Mouse (Mus musculus) duodenum, adult 2 months (tissue): ENCODE data around the gene Kpna1. TPM values are rescaled to one million over a fixed set of nuclear protein-coding genes. Genes with fewer than 3 reads are reported as not detected.

ENCODE experiments used
- polyA plus RNA-seq: library from polyadenylated mRNA; depleted of rRNA; stranded (reverse); fragments of >200 nt; gene quantifications from 2 replicates; pipeline ENCODE4 v1.2.3, GENCODE M21; 2012; ENCODE audit warnings: low replicate concordance; rRNA removed

Kpna1 gene
- 1.0 and 1.8 TPM in 2 replicates for polyA plus RNA-seq

GRCm38 (mm10) chr16:35978450-35978849 lies at the start of gene Kpna1:
Kpna1 (plus strand) TSS chr16:35978750.

GRCm38 (mm10) chr16:35938211-35939151 lies 40.1 kb upstream of the Kpna1 start, which contains the start of the genes Parp9 and Dtx3l:
Parp9 (plus strand) TSS chr16:35938470.
Dtx3l (minus strand) TSS chr16:35939151.

GRCm38 (mm10) chr16:36040640-36041624 lies 62.4 kb downstream of the Kpna1 start, which contains the start of gene Wdr5b:
Wdr5b (plus strand) TSS chr16:36041190.

GRCm38 (mm10) chr16:36071450-36072379 lies 93.2 kb downstream of the Kpna1 start, which contains the start of the genes Fam162a and Ccdc58:
Fam162a (minus strand) TSS chr16:36071594.
Ccdc58 (plus strand) TSS chr16:36071685.

Other genes starting within 250 kb of the Kpna1 start
- gene Dirc2, start 209.4 kb upstream of the Kpna1 start, polyA plus RNA-seq: 16.6 and 46.4 TPM in 2 replicates
- 3.2 TPM in 2 replicates for gene Hspbap1, start 208.4 kb upstream of the Kpna1 start, polyA plus RNA-seq
- gene Parp14, start 107.2 kb upstream of the Kpna1 start, polyA plus RNA-seq: 3.1 and 7.2 TPM in 2 replicates
- 4.0 and 4.8 TPM in 2 replicates for gene Parp9, start 40.3 kb upstream of the Kpna1 start, polyA plus RNA-seq
- gene Dtx3l, start 39.6 kb upstream of the Kpna1 start, polyA plus RNA-seq: 4.6 and 6.7 TPM in 2 replicates
- 0.08 and 0.34 TPM in 2 replicates for gene Wdr5b, start 62.4 kb downstream of the Kpna1 start, polyA plus RNA-seq
- 14.7 and 22.8 TPM in 2 replicates for gene Fam162a, start 92.8 kb downstream of the Kpna1 start, polyA plus RNA-seq
- gene Ccdc58, start 92.9 kb downstream of the Kpna1 start, polyA plus RNA-seq: 3.2 and 6.3 TPM in 2 replicates
- not detected in 2 replicates for gene Csta1, start 152.5 kb downstream of the Kpna1 start, polyA plus RNA-seq
- not detected in 2 replicates for gene Stfa2l1, start 178.1 kb downstream of the Kpna1 start, polyA plus RNA-seq
- not detected in 2 replicates for gene Gm5483, start 205.5 kb downstream of the Kpna1 start, polyA plus RNA-seq
- gene Gm5416, start 231.7 kb downstream of the Kpna1 start, polyA plus RNA-seq: not detected in 2 replicates
- gene 2010005H15Rik, start 242.7 kb downstream of the Kpna1 start, polyA plus RNA-seq: 0.26 TPM in 1 of 2 replicates, not detected in the other